Mouse (Mus musculus): ENCODE measurements around the gene Kcnab3.

DNA sequence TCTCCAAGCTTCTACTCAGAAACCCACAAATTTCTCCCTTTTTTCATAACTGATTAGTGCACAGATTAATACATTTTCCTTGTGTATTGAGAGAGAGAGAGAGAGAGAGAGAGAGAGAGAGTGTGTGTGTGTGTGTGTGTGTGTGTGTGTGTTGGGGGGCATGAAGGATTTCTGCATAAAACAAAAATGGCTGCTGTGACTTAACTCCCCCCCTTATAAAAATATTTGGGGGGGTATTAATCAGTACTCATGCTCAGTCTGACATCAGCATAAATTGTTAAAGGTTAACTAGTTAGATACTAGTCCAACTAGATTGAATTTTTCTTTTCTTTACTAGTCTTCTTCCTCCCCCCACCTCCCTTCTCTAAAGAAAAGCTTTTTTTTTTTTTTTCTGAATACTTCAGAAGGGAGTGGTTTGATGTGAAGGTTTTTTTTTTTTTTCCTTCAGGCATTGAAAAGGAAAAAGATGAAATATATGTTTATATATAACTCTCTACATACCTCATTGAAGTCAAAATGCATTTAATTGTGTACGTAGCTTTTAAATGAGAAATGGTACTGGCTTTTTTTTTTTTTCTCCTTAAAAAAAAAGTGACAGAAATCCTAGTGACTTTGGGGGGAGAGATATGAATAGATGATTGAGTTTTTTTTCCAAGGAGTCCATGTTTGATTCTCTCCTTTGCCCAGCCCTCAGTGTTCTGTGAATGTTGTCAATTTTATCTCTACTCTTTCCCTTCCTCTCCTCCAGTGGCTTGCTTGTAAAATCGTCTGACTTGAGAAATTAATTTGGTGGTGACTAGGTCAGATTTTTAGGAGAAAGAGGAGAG, 44.1 kb downstream of the Kcnab3 start:
- TF ChIP-seq POLR2A (IDR thresholded peaks at IDR 0.05; ENCODE audit: borderline replicate concordance, low read depth, low read length) (no peak), CTCF (IDR thresholded peaks at IDR 0.05; ENCODE audit: low read depth, low read length) (no peak)

Measured in bone marrow macrophage, adult 2 months (primary cell).